Mouse (Mus musculus) small intestine, adult 2 months (tissue): ENCODE measurements at regions not wholly inside any gene's neighbourhood (a gene's known extent, or its start where the extent isn't known, plus 50 kb on each side); places are given as distances from the start of the nearest gene placed in this dataset.

Source experiments
- H3K27ac ChIP-seq: fragments of 200-500 bp; 2 replicates; pipeline ENCODE4 v1.5.1; 2012; ENCODE audit warnings: low read depth, low read length, control low read depth, inconsistent platforms; ENCODE audit not compliant: insufficient read depth
- H3K27me3 ChIP-seq: fragments of 200-500 bp; 2 replicates; pipeline ENCODE4 v1.6.1; 2012; ENCODE audit warnings: mild to moderate bottlenecking, moderate library complexity, low read length, inconsistent platforms; ENCODE audit not compliant: control insufficient read depth, insufficient read depth
- H3K36me3 ChIP-seq: fragments of 200-500 bp; 2 replicates; pipeline ENCODE4 v1.6.1; 2012; ENCODE audit warnings: mild to moderate bottlenecking, low read length, control low read depth, inconsistent platforms; ENCODE audit not compliant: control insufficient read depth, insufficient read depth
- H3K4me1 ChIP-seq: fragments of 200-500 bp; 2 replicates; pipeline ENCODE4 v1.6.1; 2012; ENCODE audit warnings: low read length, inconsistent platforms, mixed read lengths; ENCODE audit not compliant: control insufficient read depth, insufficient read depth, insufficient read length
- H3K4me3 ChIP-seq: fragments of 200-500 bp; 2 replicates; pipeline ENCODE4 v1.5.1; 2012; ENCODE audit warnings: low read depth, mild to moderate bottlenecking, control low read depth, inconsistent platforms, low read length, moderate library complexity
- CTCF ChIP-seq: fragments of 200-500 bp; IDR thresholded peaks from 2 replicates; pipeline ENCODE4 v1.5.1; 2012; ENCODE audit warnings: low read depth, mild to moderate bottlenecking, control low read depth, inconsistent platforms, low read length, moderate library complexity, mixed read lengths; ENCODE audit not compliant: insufficient replicate concordance, insufficient read length; ENCODE audit errors: extremely low read depth
- POLR2A ChIP-seq: fragments of 200-500 bp; IDR thresholded peaks from 2 replicates; pipeline ENCODE4 v1.6.1; 2012; ENCODE audit warnings: low read depth, mild to moderate bottlenecking, control low read depth, inconsistent platforms, low read length, moderate library complexity
- WGBS: fragments of 180-500 bp; shearing (Covaris S2); methylation state at CpG from one replicate; pipeline ENCODE4 v1.1.7; 2018; 5-methylcytosine and 5-hydroxymethylcytosine counted together

DNA sequence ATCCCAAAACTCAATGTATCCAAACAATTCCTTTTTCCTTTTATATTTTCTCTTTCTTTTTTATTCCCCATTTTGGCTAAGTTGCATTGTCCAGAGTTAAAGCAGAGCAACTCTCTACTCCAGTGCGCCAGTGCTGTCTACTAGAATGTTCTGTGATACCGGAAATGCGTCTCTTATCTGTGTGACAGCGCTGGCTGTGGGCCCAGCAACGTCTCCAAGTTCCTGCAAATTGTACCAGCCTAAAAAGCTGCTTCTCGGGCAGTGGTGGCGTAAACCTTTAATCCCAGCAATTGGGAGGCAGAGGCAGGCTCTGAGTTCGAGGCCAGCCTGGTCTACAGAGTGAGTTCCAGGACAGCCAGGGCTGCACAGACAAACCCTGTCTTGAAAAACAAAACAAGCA is 59.4 kb downstream of the Cox18 start:
- Histone ChIP-seq H3K4me3 (no peak overlapping the region), H3K27ac (no peak overlapping the region), H3K36me3 (no peaks in the 10 kb centered on the region), H3K27me3 (no peaks in the 10 kb centered on the region), H3K4me1 (no peaks in the 10 kb centered on the region)
- WGBS, result 71% methylated on average over 8 of the region's 8 CpGs
- TF ChIP-seq CTCF (no peak), POLR2A (no peak)

DNA sequence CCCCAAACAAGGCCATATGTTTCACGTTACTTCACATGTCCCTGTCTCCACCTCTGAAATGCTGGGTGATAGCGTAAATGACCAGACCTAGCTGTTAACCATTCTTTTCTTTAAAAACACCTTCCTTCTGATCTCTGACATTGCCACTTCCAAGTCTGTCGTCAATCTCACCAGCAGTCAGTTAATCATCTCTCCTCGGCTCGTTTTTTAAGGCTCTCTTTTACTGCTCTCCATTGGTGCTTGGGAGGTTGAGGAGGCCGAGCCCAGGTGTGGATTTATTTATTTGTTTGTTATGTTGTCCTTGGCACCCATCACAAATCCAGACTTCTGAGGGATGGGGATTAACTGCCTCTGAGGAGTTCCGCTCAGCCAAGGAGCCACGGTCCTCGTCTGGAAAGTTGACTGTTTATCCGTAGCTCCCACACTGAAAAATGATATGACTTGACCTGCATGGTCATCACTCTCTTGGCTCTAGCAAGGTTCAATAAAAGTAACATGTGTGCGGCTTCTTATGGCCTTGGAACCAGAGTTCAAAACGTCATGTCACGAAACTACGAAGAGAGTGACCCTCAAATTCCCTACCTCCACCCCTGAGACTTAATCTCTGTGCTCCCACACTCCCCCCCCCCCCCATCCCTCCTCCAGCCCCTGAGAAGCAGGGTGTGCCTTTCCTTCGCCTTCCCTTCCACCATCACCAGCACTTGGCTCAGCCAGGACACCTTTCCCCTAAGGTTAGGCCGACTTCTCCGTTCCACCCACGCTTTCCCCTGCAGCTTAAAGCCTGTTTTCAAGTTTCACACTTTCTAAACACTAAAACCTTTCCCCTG is 60.6 kb downstream of the Cox18 start:
- no peak overlapping the region for H3K27ac ChIP-seq
- H3K36me3 ChIP-seq, result no peaks in the 10 kb centered on the region
- H3K27me3 ChIP-seq, result no peaks in the 10 kb centered on the region
- TF ChIP-seq POLR2A, result no peak
- WGBS, result 76% methylated on average over 18 of the region's 18 CpGs
- no peak overlapping the region for H3K4me3 ChIP-seq
- H3K4me1 ChIP-seq, result no peaks in the 10 kb centered on the region

DNA sequence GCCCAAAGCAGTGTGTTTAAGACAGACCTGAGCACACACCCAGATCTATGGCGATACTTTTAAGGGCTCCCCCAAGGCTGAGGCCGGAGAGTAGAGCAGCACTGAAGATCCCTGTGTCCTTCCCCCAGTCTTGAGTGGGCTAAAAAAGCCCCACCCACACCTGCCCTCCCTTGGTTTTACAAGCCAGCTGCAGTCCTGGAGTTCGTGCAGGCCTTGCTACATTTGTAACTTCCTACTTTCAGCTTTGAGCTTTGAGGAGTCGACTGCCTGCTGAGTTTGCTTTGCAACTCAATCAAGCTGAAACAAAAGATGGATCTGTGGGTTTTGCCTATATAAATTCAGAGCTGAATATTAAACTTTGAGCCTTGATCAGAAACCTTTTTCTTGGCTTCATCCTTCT is 63.5 kb downstream of the Cox18 start:
- Histone ChIP-seq H3K36me3 (no peaks in the 10 kb centered on the region), H3K4me3 (no peak overlapping the region), H3K4me1 (no peaks in the 10 kb centered on the region), H3K27ac (no peak overlapping the region), H3K27me3 (no peaks in the 10 kb centered on the region)
- TF ChIP-seq POLR2A (no peak), CTCF (no peak)
- WGBS, result 64% methylated on average over 4 of the region's 4 CpGs

DNA sequence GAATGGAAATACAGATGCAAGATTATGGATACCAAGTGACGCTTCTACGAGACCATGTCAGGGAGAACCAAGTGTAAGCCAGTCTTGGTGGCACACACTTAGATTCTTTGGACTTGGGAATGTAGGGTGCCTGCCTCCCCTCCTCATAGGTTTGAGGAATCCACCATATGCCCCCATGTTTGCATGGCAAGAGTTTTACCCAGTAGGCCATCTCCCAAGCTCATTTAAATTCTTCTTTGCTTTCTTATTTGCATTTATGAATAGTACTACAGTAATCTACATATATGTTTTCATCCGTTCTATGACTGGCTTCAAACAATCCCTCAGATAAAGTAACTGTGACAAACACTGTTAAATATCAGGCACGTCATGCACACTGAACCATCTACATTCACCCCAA is 67.3 kb downstream of the Cox18 start:
- 94% methylated on average over 4 of the region's 4 CpGs for WGBS
- H3K36me3 ChIP-seq, result no peaks in the 10 kb centered on the region
- TF ChIP-seq POLR2A, result no peak
- no peak for TF ChIP-seq CTCF
- no peak overlapping the region for H3K27ac ChIP-seq
- H3K4me1 ChIP-seq, result no peaks in the 10 kb centered on the region
- no peak overlapping the region for H3K4me3 ChIP-seq
- no peaks in the 10 kb centered on the region for H3K27me3 ChIP-seq

DNA sequence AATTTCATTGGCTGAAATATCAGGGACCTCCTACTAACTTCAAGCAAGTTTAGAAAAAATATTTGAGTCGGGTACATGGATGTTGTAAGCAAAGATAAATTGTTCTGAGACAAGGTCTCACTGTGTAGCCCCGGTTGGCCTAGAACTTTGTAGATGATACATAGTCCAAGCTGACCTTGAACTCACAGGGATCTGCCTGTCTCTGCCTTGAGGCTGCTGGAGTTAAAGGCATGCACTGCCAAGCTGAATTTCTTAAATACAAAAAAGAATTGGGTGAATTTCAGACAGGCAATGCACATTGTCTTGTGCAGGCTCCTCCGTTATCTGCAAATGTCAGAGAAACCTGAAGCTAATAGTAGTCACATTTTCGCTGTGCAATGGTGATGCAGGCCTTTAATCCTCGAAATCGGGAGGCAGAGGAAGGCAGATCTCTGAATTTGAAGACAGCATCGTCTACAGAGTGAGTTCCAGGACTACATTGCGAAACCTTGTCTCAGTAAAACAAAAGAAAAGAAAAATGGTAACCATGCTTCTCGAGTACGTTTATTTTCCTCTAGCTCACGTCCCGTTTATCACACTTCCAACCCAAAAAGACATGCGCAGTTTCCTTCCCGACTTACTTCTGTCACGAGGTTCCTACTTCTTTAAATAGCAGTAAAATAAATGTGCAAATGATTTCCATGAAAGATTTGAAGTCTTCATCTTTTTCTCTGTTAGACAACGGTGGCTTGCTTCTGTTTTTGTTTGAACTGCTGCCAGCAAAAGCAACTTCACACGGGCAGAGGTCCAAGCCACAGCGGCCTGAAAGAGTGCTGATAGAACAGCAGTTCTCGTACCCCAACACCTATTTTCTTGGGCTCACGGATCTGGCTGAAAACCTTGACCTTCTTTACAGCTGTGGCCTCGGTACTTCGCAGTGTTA is 73.9 kb downstream of the Cox18 start:
- H3K27me3 ChIP-seq, result no peaks in the 10 kb centered on the region
- TF ChIP-seq CTCF, result no peak
- no peak for TF ChIP-seq POLR2A
- H3K4me1 ChIP-seq, result no peaks in the 10 kb centered on the region
- no peak overlapping the region for H3K4me3 ChIP-seq
- no peak overlapping the region for H3K27ac ChIP-seq
- WGBS, result 69% methylated on average over 22 of the region's 22 CpGs
- H3K36me3 ChIP-seq, result no peaks in the 10 kb centered on the region

DNA sequence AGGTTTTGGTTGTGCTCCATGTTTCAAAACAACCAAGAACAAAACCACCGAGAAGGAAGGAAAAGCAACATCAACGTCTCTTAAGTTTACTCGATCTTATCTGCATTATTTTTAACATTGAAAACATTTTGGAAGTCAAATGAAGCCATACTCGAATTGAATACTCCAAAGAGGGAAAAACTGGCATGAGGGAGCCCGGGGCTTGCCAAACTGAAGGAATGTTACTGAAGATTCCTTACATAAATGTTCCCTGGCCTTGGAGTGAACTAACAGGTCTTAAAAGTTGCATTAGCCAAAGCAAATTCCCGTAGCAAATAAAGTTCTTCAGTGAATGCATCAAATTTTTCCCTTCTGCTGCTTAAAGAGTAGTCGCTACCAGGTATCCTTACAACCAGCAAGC is 87.8 kb downstream of the Cox18 start:
- H3K4me3 ChIP-seq, result no peak overlapping the region
- TF ChIP-seq CTCF, result no peak
- TF ChIP-seq POLR2A, result no peak
- WGBS, result 72% methylated on average over 7 of the region's 7 CpGs

DNA sequence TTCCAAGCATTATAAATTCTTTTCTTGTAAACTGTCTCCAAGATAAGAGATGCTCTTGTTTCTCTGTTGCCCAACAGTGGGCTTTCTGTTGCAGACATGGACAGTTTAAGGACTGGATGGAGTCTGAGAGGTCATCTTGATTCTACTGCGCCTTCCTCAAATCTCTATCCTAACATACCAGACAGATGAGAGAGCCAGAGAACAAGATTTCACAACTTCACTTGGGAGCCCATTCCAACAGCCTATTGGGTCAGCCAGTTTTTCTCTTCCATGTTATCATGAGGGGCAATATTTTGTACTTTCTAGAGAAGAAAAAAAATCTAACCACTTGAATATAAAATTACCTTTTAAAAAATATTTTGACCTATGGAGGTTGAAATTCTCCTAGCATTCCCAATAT is 116.8 kb downstream of the Cox18 start:
- no peak for TF ChIP-seq CTCF
- no peak overlapping the region for H3K4me3 ChIP-seq
- no peak overlapping the region for H3K27ac ChIP-seq
- WGBS, result 84% methylated on average over 1 of the region's 1 CpGs
- no peaks in the 10 kb centered on the region for H3K36me3 ChIP-seq
- H3K27me3 ChIP-seq, result no peaks in the 10 kb centered on the region
- no peaks in the 10 kb centered on the region for H3K4me1 ChIP-seq

More for the DNA sequence above, 87.8 kb downstream of the Cox18 start:
- Histone ChIP-seq H3K27me3 (no peaks in the 10 kb centered on the region), H3K4me1 (no peaks in the 10 kb centered on the region), H3K27ac (no peak overlapping the region), H3K36me3 (no peaks in the 10 kb centered on the region)
